Mouse (Mus musculus): ENCODE results near the gene Cd79b. TPM values are rescaled to one million over a fixed set of nuclear protein-coding genes. Genes with fewer than 3 reads are reported as not detected.

Cd79b gene
- polyA plus RNA-seq, 1 experiment from 2014 or later = 1.3 TPM

DNA sequence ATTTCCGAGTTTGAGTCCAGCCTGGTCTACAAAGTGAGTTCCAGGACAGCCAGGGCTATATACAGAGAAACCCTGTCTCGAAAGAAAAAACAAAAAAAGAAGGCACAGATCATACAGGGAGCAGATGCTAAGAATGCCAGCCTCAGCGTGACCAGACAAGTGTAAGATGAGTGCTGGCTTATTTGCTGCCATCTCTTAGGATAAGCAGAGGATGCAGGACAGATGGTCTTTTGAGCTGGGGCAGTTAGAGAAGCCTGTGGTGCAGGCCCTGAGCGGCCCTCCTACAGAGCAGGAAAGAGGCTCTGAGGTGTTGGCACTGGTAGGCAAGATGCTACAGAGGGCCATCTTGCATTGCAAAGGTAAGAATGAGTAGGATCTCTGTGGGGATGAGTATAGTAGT is 31.2 kb downstream of the Cd79b start:
- H3K9me3 ChIP-seq (replicated peaks; ENCODE audit: control insufficient read depth, low read length) = no peaks in the 10 kb centered on the region
- H3K9ac ChIP-seq (replicated peaks; ENCODE audit: low read length) = no peak overlapping the region
- H3K4me2 ChIP-seq (ENCODE audit: low read depth, low read length) = no peak overlapping the region
- no peak overlapping the region for H3K4me3 ChIP-seq (ENCODE audit: low read depth, low read length)
- no peaks in the 10 kb centered on the region for H3K27me3 ChIP-seq (ENCODE audit: control insufficient read depth, insufficient read depth, low read length)
- H3K4me1 ChIP-seq (ENCODE audit: control insufficient read depth, insufficient read depth, low read length) = no peaks in the 10 kb centered on the region
- ATAC-seq (replicated peaks; ENCODE audit: insufficient number of reproducible peaks, low FRiP score, low TSS enrichment, low read depth) (no peak), DNase-seq (ENCODE audit: low spot score) (no peak)
- WGBS = 66% methylated on average over 4 of the region's 4 CpGs
- H3K36me3 ChIP-seq (replicated peaks; ENCODE audit: control insufficient read depth, insufficient read depth, low read depth, low read length) = no peaks in the 10 kb centered on the region
- H3K27ac ChIP-seq (replicated peaks; ENCODE audit: low read depth, low read length) = no peak overlapping the region

DNA sequence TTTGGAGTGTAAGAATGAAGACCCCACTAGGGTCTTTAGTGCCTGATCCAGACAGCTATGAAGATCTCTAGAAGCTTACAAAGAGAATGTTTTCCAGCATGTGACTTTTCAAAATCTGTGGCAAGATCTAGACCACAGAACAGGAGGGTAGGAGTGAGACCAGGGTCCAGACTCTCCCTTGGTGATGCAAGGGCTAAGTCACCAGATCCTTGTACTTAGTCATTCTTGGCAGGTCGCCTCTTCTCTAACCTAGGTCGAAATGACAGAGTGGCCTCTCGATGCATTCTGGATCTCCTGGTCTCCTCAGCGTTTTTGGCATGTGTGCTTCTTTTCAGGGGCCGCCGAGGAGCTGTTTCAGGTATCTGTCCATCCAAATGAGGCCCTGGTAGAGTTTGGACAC is 32.1 kb downstream of the Cd79b start:
- no peak overlapping the region for H3K27ac ChIP-seq (replicated peaks; ENCODE audit: low read depth, low read length)
- H3K27me3 ChIP-seq (ENCODE audit: control insufficient read depth, insufficient read depth, low read length) = no peaks in the 10 kb centered on the region
- no peak overlapping the region for H3K4me2 ChIP-seq (ENCODE audit: low read depth, low read length)
- no peaks in the 10 kb centered on the region for H3K4me1 ChIP-seq (ENCODE audit: control insufficient read depth, insufficient read depth, low read length)
- no peaks in the 10 kb centered on the region for H3K9me3 ChIP-seq (replicated peaks; ENCODE audit: control insufficient read depth, low read length)
- no peak overlapping the region for H3K4me3 ChIP-seq (ENCODE audit: low read depth, low read length)
- DNase-seq (ENCODE audit: low spot score) (no peak), ATAC-seq (replicated peaks; ENCODE audit: insufficient number of reproducible peaks, low FRiP score, low TSS enrichment, low read depth) (no peak)
- no peak overlapping the region for H3K9ac ChIP-seq (replicated peaks; ENCODE audit: low read length)
- H3K36me3 ChIP-seq (replicated peaks; ENCODE audit: control insufficient read depth, insufficient read depth, low read depth, low read length) = no peaks in the 10 kb centered on the region
- WGBS = 80% methylated on average over 6 of the region's 6 CpGs

DNA sequence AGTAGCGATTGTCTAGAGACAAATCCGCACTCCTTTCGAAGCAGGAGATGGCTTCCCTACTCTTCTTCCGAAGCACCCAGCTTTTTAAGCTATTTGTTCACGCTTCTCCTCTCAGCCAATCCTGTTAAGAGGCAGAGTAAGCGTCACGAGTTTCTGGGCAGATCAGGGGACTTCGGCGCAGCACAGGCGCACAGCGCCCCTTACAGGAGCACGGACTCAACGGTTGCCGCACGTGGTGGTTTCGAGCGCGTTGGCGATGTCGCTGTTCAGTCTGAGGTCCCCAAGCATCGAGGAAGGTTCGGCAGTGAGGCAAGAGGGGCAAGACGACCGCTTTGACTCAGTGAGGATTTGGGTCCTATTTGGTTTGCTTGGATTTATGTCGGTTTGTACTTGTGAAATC is 38.1 kb downstream of the Cd79b start, which contains the start of gene Tcam1:
Gene Tcam1, plus strand, starts transcription at position 219 of the 400 bp plus-strand sequence.
- DNase-seq (ENCODE audit: low spot score) (peak; percentile 96), ATAC-seq (replicated peaks; ENCODE audit: insufficient number of reproducible peaks, low FRiP score, low TSS enrichment, low read depth) (no peak)
- no peak within 1 kb of the TSS for H3K27ac ChIP-seq (replicated peaks; ENCODE audit: low read depth, low read length)
- H3K4me1 ChIP-seq (ENCODE audit: control insufficient read depth, insufficient read depth, low read length) = no peaks in the 10 kb centered on the region
- H3K9ac ChIP-seq (replicated peaks; ENCODE audit: low read length) = no peak within 1 kb of the TSS
- H3K9me3 ChIP-seq (replicated peaks; ENCODE audit: control insufficient read depth, low read length) = no peaks in the 10 kb centered on the region
- peak within 1 kb of the TSS; percentile 13; the same call in 1 of the 2 replicates for H3K4me2 ChIP-seq (ENCODE audit: low read depth, low read length)
- no peaks in the 10 kb centered on the region for H3K27me3 ChIP-seq (ENCODE audit: control insufficient read depth, insufficient read depth, low read length)
- H3K4me3 ChIP-seq (ENCODE audit: low read depth, low read length) = no peak within 1 kb of the TSS
- WGBS = 11% methylated on average over 25 of the region's 25 CpGs
- no peaks in the 10 kb centered on the region for H3K36me3 ChIP-seq (replicated peaks; ENCODE audit: control insufficient read depth, insufficient read depth, low read depth, low read length)

DNA sequence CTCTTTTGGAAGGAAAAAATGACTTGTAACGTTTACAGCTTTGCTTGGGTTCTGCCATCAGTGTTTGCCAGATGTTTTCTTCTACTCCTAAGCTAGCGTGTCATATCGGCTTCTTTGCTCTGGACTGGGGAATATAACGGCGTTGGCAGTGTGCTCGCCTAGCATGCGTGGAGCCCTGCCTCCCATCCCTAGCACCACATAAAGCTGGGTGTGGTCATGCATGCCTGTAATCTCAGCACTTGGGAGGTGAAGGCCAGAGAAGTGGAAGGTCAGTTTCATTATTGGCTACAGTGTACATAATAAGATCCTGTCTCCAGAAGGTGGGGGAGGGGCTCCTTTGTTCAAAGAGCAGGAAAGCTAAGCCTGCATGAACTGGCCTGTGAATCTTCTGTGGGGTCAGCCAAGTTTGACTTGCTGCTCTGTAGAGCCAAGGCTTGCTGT is 39.6 kb downstream of the Cd79b start:
- H3K9ac ChIP-seq (replicated peaks; ENCODE audit: low read length) = no peak overlapping the region
- 78% methylated on average over 7 of the region's 7 CpGs for WGBS
- H3K4me2 ChIP-seq (ENCODE audit: low read depth, low read length) = no peak overlapping the region
- DNase-seq (ENCODE audit: low spot score) = no peak
- H3K4me1 ChIP-seq (ENCODE audit: control insufficient read depth, insufficient read depth, low read length) = no peaks in the 10 kb centered on the region
- H3K9me3 ChIP-seq (replicated peaks; ENCODE audit: control insufficient read depth, low read length) = no peaks in the 10 kb centered on the region
- H3K36me3 ChIP-seq (replicated peaks; ENCODE audit: control insufficient read depth, insufficient read depth, low read depth, low read length) = no peaks in the 10 kb centered on the region
- H3K27me3 ChIP-seq (ENCODE audit: control insufficient read depth, insufficient read depth, low read length) = no peaks in the 10 kb centered on the region
- no peak for ATAC-seq (replicated peaks; ENCODE audit: insufficient number of reproducible peaks, low FRiP score, low TSS enrichment, low read depth)
- no peak overlapping the region; the same call in 1 of the 2 replicates for H3K27ac ChIP-seq (replicated peaks; ENCODE audit: low read depth, low read length)
- H3K4me3 ChIP-seq (ENCODE audit: low read depth, low read length) = no peak overlapping the region

DNA sequence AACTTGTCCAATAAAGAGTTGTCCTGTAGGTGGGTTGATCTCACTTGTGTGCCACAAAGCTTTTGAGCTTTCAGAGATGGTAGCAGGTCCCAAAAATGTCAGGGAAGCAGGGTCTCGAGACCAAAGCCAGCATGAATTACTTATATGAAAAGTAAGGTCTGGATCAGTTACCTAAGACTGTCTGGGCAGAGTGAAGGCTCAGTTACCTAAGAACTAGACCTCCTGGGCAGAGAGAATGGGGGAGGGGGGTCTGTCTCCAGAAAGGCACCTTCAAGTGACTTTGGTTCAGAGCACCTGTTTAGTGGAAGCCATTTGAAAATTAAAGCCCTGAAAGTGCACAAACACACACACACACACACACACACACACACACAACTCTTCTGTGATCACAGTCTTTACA is 40.2 kb downstream of the Cd79b start:
- Histone ChIP-seq H3K4me3 (ENCODE audit: low read depth, low read length) (no peak overlapping the region), H3K4me1 (ENCODE audit: control insufficient read depth, insufficient read depth, low read length) (no peaks in the 10 kb centered on the region), H3K9ac (replicated peaks; ENCODE audit: low read length) (no peak overlapping the region), H3K9me3 (replicated peaks; ENCODE audit: control insufficient read depth, low read length) (no peaks in the 10 kb centered on the region), H3K4me2 (ENCODE audit: low read depth, low read length) (no peak overlapping the region), H3K27me3 (ENCODE audit: control insufficient read depth, insufficient read depth, low read length) (no peaks in the 10 kb centered on the region), H3K27ac (replicated peaks; ENCODE audit: low read depth, low read length) (no peak overlapping the region), H3K36me3 (replicated peaks; ENCODE audit: control insufficient read depth, insufficient read depth, low read depth, low read length) (no peaks in the 10 kb centered on the region)
- no peak for ATAC-seq (replicated peaks; ENCODE audit: insufficient number of reproducible peaks, low FRiP score, low TSS enrichment, low read depth)
- WGBS = 90% methylated on average over 1 of the region's 1 CpGs
- no peak for DNase-seq (ENCODE audit: low spot score)

DNA sequence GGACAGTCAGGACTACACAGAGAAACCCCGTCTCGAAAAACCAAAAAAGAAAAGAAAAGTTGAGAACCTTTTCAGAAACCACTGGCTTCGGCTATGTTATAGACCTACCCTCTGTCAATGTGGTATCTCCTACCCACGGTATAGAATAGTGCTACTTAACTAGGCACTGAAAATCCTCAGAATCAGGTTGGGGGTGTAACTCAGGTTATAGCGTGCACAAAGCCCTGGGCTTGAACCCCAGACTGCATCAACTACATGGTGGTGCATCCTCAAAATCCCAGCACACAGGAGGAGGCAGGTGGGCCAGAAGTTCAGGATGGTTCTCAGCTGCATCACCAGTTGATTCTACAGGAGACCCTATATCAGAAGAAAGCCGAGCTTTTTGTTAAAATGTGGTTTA is 40.8 kb downstream of the Cd79b start:
- no peak overlapping the region for H3K9ac ChIP-seq (replicated peaks; ENCODE audit: low read length)
- no peaks in the 10 kb centered on the region for H3K27me3 ChIP-seq (ENCODE audit: control insufficient read depth, insufficient read depth, low read length)
- ATAC-seq (replicated peaks; ENCODE audit: insufficient number of reproducible peaks, low FRiP score, low TSS enrichment, low read depth) (no peak), DNase-seq (ENCODE audit: low spot score) (no peak)
- no peak overlapping the region for H3K4me3 ChIP-seq (ENCODE audit: low read depth, low read length)
- no peak overlapping the region for H3K27ac ChIP-seq (replicated peaks; ENCODE audit: low read depth, low read length)
- no peak overlapping the region; the same call in 1 of the 2 replicates for H3K4me2 ChIP-seq (ENCODE audit: low read depth, low read length)
- H3K4me1 ChIP-seq (ENCODE audit: control insufficient read depth, insufficient read depth, low read length) = no peaks in the 10 kb centered on the region
- H3K9me3 ChIP-seq (replicated peaks; ENCODE audit: control insufficient read depth, low read length) = no peaks in the 10 kb centered on the region
- H3K36me3 ChIP-seq (replicated peaks; ENCODE audit: control insufficient read depth, insufficient read depth, low read depth, low read length) = no peaks in the 10 kb centered on the region
- WGBS = 97% methylated on average over 6 of the region's 6 CpGs

DNA sequence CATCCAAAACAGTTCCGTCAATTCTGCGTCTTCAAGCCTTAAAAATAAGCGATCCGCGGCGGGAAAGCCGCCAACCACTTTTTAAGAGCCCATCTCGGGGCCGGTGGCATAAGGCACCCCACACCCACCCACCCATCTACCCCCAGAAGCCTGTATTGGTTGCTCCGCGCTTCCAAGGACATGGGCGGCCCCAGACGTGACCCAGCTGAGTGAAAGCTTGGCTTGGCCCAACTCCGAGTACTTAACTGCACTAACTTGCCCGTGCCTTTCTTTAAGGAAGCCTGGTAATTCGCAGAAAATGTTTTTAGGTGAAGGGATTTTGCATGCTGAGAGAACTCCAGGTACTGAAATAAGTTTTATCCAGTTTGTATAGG is 41.3 kb downstream of the Cd79b start:
- WGBS = 16% methylated on average over 16 of the region's 16 CpGs
- H3K27me3 ChIP-seq (ENCODE audit: control insufficient read depth, insufficient read depth, low read length) = no peaks in the 10 kb centered on the region

DNA sequence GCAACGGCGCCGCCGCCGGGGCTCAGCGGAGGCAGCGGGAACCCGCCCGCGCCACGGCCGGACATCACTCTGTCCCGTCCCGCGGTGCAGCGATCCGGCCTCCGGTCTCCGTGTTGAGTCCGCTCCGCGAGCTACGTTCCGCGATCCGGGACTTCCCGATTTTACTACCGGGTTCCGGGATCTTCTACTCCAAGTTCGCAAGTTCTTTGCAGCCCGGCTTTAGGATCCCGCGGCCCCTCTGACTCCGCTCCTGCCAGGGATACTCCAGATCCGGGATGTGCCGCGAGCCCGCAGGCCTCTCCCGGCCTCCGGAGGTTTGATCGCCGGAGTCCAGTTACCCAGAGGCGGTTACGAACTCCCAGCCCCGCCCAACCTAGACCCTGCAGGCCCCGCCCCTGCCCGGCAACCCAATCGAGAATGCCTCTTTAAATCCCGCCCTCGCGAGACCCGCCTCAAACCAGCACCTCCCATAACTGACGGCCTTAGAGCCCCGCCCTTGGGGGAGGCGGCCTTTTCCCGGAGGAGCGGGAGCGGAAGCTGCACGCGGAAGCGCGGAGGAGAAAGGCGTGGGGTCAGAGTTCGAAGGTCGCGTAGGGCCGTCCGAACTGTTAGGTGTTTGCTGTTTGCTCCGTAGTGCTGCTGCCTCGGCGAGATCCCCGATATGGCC is 41.8 kb downstream of the Cd79b start, which contains the start of gene Smarcd2:
Gene Smarcd2, minus strand, starts transcription at position 329 of the 667 bp plus-strand sequence.
- Histone ChIP-seq H3K27ac (replicated peaks; ENCODE audit: low read depth, low read length) (peak within 1 kb of the TSS; percentile 93), H3K4me1 (ENCODE audit: control insufficient read depth, insufficient read depth, low read length) (peaks cover 6% of the 10 kb centered on the region; the same call in 1 of the 2 replicates), H3K9me3 (replicated peaks; ENCODE audit: control insufficient read depth, low read length) (no peaks in the 10 kb centered on the region), H3K36me3 (replicated peaks; ENCODE audit: control insufficient read depth, insufficient read depth, low read depth, low read length) (no peaks in the 10 kb centered on the region), H3K27me3 (ENCODE audit: control insufficient read depth, insufficient read depth, low read length) (no peaks in the 10 kb centered on the region), H3K9ac (replicated peaks; ENCODE audit: low read length) (peak within 1 kb of the TSS; percentile 98), H3K4me3 (ENCODE audit: low read depth, low read length) (peak within 1 kb of the TSS; percentile 97), H3K4me2 (ENCODE audit: low read depth, low read length) (peak within 1 kb of the TSS; percentile 77)
- ATAC-seq (replicated peaks; ENCODE audit: insufficient number of reproducible peaks, low FRiP score, low TSS enrichment, low read depth) = peak; percentile 90
- DNase-seq (ENCODE audit: low spot score) = peak; percentile 99
- WGBS = under 1% methylated on average over 71 of the region's 72 CpGs

More for the DNA sequence above, 41.3 kb downstream of the Cd79b start:
- no peaks in the 10 kb centered on the region for H3K36me3 ChIP-seq (replicated peaks; ENCODE audit: control insufficient read depth, insufficient read depth, low read depth, low read length)
- peaks cover 3% of the 10 kb centered on the region; the same call in 1 of the 2 replicates for H3K4me1 ChIP-seq (ENCODE audit: control insufficient read depth, insufficient read depth, low read length)
- no peaks in the 10 kb centered on the region for H3K9me3 ChIP-seq (replicated peaks; ENCODE audit: control insufficient read depth, low read length)
- peak overlapping the region; percentile 65 for H3K9ac ChIP-seq (replicated peaks; ENCODE audit: low read length)
- ATAC-seq (replicated peaks; ENCODE audit: insufficient number of reproducible peaks, low FRiP score, low TSS enrichment, low read depth) = no peak
- no peak for DNase-seq (ENCODE audit: low spot score)
- H3K4me2 ChIP-seq (ENCODE audit: low read depth, low read length) = peak overlapping the region; percentile 71
- peak overlapping the region; percentile 65 for H3K27ac ChIP-seq (replicated peaks; ENCODE audit: low read depth, low read length)
- peak overlapping the region; percentile 97 for H3K4me3 ChIP-seq (ENCODE audit: low read depth, low read length)
